Mouse (Mus musculus) CH12.LX (cell line): ENCODE data around the gene Fktn. TPM values are rescaled to one million over a fixed set of nuclear protein-coding genes. Genes with fewer than 3 reads are reported as not detected.
"Not testable (repeated sequence)": the region's sequence is repeated elsewhere in the genome, so short reads cannot be mapped to it uniquely, and the experiment has no call there.

Experiments
- DNase-seq: peaks from one replicate; pipeline ENCODE4 v3.0.0-alpha.2; 2013; ENCODE audit errors: extremely low read depth
- H3K27ac ChIP-seq: 2 replicates; pipeline ENCODE4 v1.5.1; 2012; ENCODE audit warnings: low read depth, mild to moderate bottlenecking, control low read depth, moderate library complexity; ENCODE audit not compliant: insufficient read depth
- H3K27me3 ChIP-seq: replicated peaks from 2 replicates; pipeline ENCODE3; 2012; ENCODE audit warnings: inconsistent platforms
- H3K36me3 ChIP-seq, 2 experiments: replicated peaks in 1 of 2; 2 replicates each; pipeline versions ENCODE3 to v1.6.1; 2012; ENCODE audit warnings: inconsistent platforms in 1 of 2, low read length in 1 of 2, mild to moderate bottlenecking in 1 of 2, mixed read lengths in 1 of 2, moderate library complexity in 1 of 2; ENCODE audit not compliant: control insufficient read depth in 1 of 2, insufficient read depth in 1 of 2
- H3K4me1 ChIP-seq, 2 experiments: 2 replicates each; pipeline ENCODE4 v1.6.1; 2012; ENCODE audit warnings: inconsistent platforms in 1 of 2, moderate library complexity in 1 of 2; ENCODE audit not compliant: insufficient read depth in 2 of 2, control insufficient read depth in 1 of 2
- H3K4me2 ChIP-seq: 2 replicates; pipeline ENCODE4 v1.6.1; 2012; ENCODE audit warnings: low read depth, mild to moderate bottlenecking, control low read depth; ENCODE audit not compliant: poor library complexity, insufficient read depth, severe bottlenecking
- H3K4me3 ChIP-seq, 3 experiments: fragments of 150-350 bp in 1 of 3; sonication (generic) in 1 of 3; replicated peaks in 1 of 3; 2 replicates each; pipeline versions ENCODE3 to v1.5.1; 2011 to 2012; ENCODE audit warnings: low read depth in 2 of 3, low read length in 2 of 3, mild to moderate bottlenecking in 2 of 3, moderate library complexity in 2 of 3, control low read depth in 1 of 3, improper control_type of control experiment in 1 of 3, inconsistent platforms in 1 of 3, mixed read lengths in 1 of 3; ENCODE audit not compliant: poor library complexity in 1 of 3
- H3K79me2 ChIP-seq: replicated peaks from 2 replicates; pipeline ENCODE4 v1.6.1; 2012; ENCODE audit warnings: mild to moderate bottlenecking, moderate library complexity; ENCODE audit not compliant: control insufficient read depth, poor library complexity, insufficient read depth, severe bottlenecking; ENCODE audit errors: extremely low read depth
- H3K9ac ChIP-seq: 2 replicates; pipeline ENCODE4 v1.6.1; 2012; ENCODE audit warnings: low read depth, mild to moderate bottlenecking, control low read depth, moderate library complexity; ENCODE audit not compliant: insufficient read depth
- H3K9me3 ChIP-seq: replicated peaks from 2 replicates; pipeline ENCODE3; 2012; ENCODE audit warnings: low read length, inconsistent platforms, mixed read lengths
- CTCF ChIP-seq, 2 experiments: IDR thresholded peaks in 1 of 2; conservative IDR thresholded peaks in 1 of 2; 2 replicates each; pipeline ENCODE4 v1.5.1; 2011 to 2012; ENCODE audit warnings: low read depth in 2 of 2, low read length in 2 of 2, improper control_type of control experiment in 1 of 2, inconsistent platforms in 1 of 2, mild to moderate bottlenecking in 1 of 2, moderate library complexity in 1 of 2
- E2F4 ChIP-seq: IDR thresholded peaks from 2 replicates; pipeline ENCODE4 v1.6.1; 2011; ENCODE audit warnings: low read depth, low read length, improper control_type of control experiment; ENCODE audit not compliant: insufficient replicate concordance
- ETS1 ChIP-seq: conservative IDR thresholded peaks from 2 replicates; pipeline ENCODE4 v1.6.1; 2012; ENCODE audit warnings: low read depth, mild to moderate bottlenecking, inconsistent platforms, low read length, improper control_type of control experiment, moderate library complexity
- HCFC1 ChIP-seq: IDR thresholded peaks from 2 replicates; pipeline ENCODE4 v1.6.1; 2012; ENCODE audit warnings: low read depth, mild to moderate bottlenecking, inconsistent platforms, low read length, improper control_type of control experiment
- IRF4 ChIP-seq: IDR thresholded peaks from 2 replicates; pipeline ENCODE4 v1.6.1; 2014; ENCODE audit warnings: low read depth, mild to moderate bottlenecking, inconsistent platforms, low read length, improper control_type of control experiment
- JUN ChIP-seq: IDR thresholded peaks from 2 replicates; pipeline ENCODE4 v1.6.1; 2011; ENCODE audit warnings: low read depth, mild to moderate bottlenecking, low read length, improper control_type of control experiment, moderate library complexity; ENCODE audit not compliant: insufficient read depth
- MAFK ChIP-seq: IDR thresholded peaks from 2 replicates; pipeline ENCODE4 v1.6.1; 2011; ENCODE audit warnings: low read length, improper control_type of control experiment; ENCODE audit not compliant: insufficient replicate concordance
- MAX ChIP-seq: IDR thresholded peaks from 2 replicates; pipeline ENCODE4 v1.6.1; 2011; ENCODE audit warnings: low read length, improper control_type of control experiment
- MXI1 ChIP-seq: IDR thresholded peaks from 2 replicates; pipeline ENCODE4 v1.6.1; 2011; ENCODE audit warnings: mild to moderate bottlenecking, low read depth, low read length, improper control_type of control experiment
- MYC ChIP-seq: IDR thresholded peaks from 2 replicates; pipeline ENCODE4 v1.6.1; 2011; ENCODE audit warnings: low read depth, mild to moderate bottlenecking, improper control_type of control experiment, low read length
- RAD21 ChIP-seq: IDR thresholded peaks from 2 replicates; pipeline ENCODE4 v1.6.1; 2011; ENCODE audit warnings: low read depth, mild to moderate bottlenecking, low read length, improper control_type of control experiment, moderate library complexity
- SMC3 ChIP-seq: IDR thresholded peaks from 2 replicates; pipeline ENCODE4 v1.6.1; 2011; ENCODE audit warnings: low read depth, low read length, improper control_type of control experiment
- UBTF ChIP-seq: IDR thresholded peaks from 2 replicates; pipeline ENCODE4 v1.6.1; 2012; ENCODE audit warnings: low read depth, mild to moderate bottlenecking, inconsistent platforms, low read length, improper control_type of control experiment, moderate library complexity
- USF1 ChIP-seq: IDR thresholded peaks from 2 replicates; pipeline ENCODE4 v1.6.1; 2014; ENCODE audit warnings: low read depth, mild to moderate bottlenecking, inconsistent platforms, low read length, improper control_type of control experiment
- ZC3H11A ChIP-seq: IDR thresholded peaks from 2 replicates; pipeline ENCODE4 v1.6.1; 2012; ENCODE audit warnings: low read depth, mild to moderate bottlenecking, inconsistent platforms, low read length, improper control_type of control experiment
- ZNF384 ChIP-seq: IDR thresholded peaks from 2 replicates; pipeline ENCODE4 v1.6.1; 2012; ENCODE audit warnings: low read depth, low read length, improper control_type of control experiment, inconsistent platforms
- dilution Hi-C: fragments of 300-500 bp; cut with MboI; formaldehyde crosslinking; loops from 2 replicates; pipeline ENCODE4 v1.14.3; 2020; ENCODE audit warnings: low sequenced_read_pairs; ENCODE audit not compliant: extremely low pct_unique_long_range_greater_than_20kb, extremely low pct_ligation_motif_present
- in situ Hi-C: fragments of 300-500 bp; cut with MboI; formaldehyde crosslinking; loops from 3 replicates; pipeline ENCODE4 v1.14.3; 2019; ENCODE audit warnings: low sequenced_read_pairs, low pct_ligation_motif_present, low pct_unique_long_range_greater_than_20kb, mixed read lengths
- polyA plus RNA-seq: library from polyadenylated mRNA; unstranded; fragments of >175 nt; gene quantifications from 2 replicates; pipeline ENCODE4 v1.2.1, GENCODE M21; 2012; ENCODE audit warnings: low read depth; ENCODE audit not compliant: insufficient read length
- total RNA-seq, 2 experiments: library from RNA; depleted of rRNA; stranded (reverse); fragments of 300-350 nt in 1 of 2; fragments of >200 nt in 1 of 2; gene quantifications; 2 replicates each; pipeline ENCODE4 v1.2.3; 2012 to 2014

Fktn gene
- total and polyA plus RNA-seq, 3 experiments, result 4.8 to 7.5 (median 5.5) TPM

GRCm38 (mm10) chr4:53726100-53726499 lies 12.3 kb downstream of the Fktn start:
- H3K4me3 ChIP-seq, H3K9me3 ChIP-seq, H3K4me2 ChIP-seq, H3K27ac ChIP-seq, H3K9ac ChIP-seq, H3K4me1 ChIP-seq, H3K27me3 ChIP-seq, in situ Hi-C loops, DNase-seq, H3K79me2 ChIP-seq, dilution Hi-C loops: not testable (repeated sequence)
- peaks cover 15 to 60% of the 10 kb centered on the region in 2 experiments for H3K36me3 ChIP-seq
- peak; percentile 55; the same call in 1 of the 2 replicates for TF ChIP-seq ZNF384

GRCm38 (mm10) chr4:53728121-53728520 lies 14.3 kb downstream of the Fktn start:
- no peak overlapping the region for H3K4me2 ChIP-seq
- no peak overlapping the region for H3K4me3 ChIP-seq
- DNase-seq, result no peak
- in situ Hi-C loops, result no loop called here
- H3K36me3 ChIP-seq, result peaks cover 16 to 64% of the 10 kb centered on the region in 2 experiments
- H3K27me3 ChIP-seq, result no peaks in the 10 kb centered on the region
- H3K9me3 ChIP-seq, result no peaks in the 10 kb centered on the region
- H3K27ac ChIP-seq, result no peak overlapping the region
- no peaks in the 10 kb centered on the region for H3K79me2 ChIP-seq
- no peak overlapping the region for H3K9ac ChIP-seq
- dilution Hi-C loops, result no loop called here
- no peak for TF ChIP-seq ETS1
- no peak for TF ChIP-seq UBTF
- TF ChIP-seq MAFK, result no peak
- no peaks in the 10 kb centered on the region for H3K4me1 ChIP-seq

DNA sequence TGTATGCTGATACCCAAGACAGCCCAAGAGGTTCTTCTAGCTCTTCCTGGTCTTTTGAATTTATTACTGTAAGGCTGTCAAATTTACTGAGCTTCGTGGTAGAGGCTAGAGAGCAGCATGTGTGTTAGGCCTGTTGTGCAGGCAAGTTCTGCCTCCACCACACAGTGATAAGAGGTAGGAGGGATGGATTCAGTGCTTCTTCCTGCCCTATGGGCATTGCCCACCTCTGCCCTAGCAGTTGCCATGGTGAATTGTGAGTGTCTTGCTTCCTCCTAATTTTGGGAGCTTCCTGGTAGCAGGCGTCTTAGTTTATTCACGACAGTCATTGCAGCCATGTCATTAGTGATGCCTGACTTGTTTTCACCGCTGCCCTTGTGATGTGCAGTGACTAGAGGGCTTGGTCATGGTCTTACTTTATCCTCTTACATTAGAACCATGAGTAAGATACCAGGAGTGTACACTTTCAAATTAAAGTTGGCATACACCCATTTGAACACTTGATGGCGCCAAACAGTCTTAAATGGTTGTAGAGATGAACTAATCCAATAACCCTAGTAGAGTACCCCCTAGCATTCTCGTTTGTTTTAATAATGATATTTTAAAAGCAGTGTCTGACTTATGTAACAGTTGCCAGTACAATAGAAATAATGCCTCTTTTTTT lies 25.3 kb downstream of the Fktn start:
- peaks cover 23 to 69% of the 10 kb centered on the region in 2 experiments for H3K36me3 ChIP-seq
- no peak overlapping the region for H3K4me2 ChIP-seq
- no peaks in the 10 kb centered on the region for H3K9me3 ChIP-seq
- in situ Hi-C loops, result no loop called here
- no peak overlapping the region for H3K27ac ChIP-seq
- dilution Hi-C loops, result no loop called here
- H3K9ac ChIP-seq, result no peak overlapping the region
- DNase-seq, result peak; percentile 66
- H3K4me3 ChIP-seq, result no peak overlapping the region
- H3K27me3 ChIP-seq, result no peaks in the 10 kb centered on the region
- H3K79me2 ChIP-seq, result no peaks in the 10 kb centered on the region
- H3K4me1 ChIP-seq, result peaks cover 0 to 9% of the 10 kb centered on the region in 2 experiments; a peak in 1 of 4 replicates
- no peak for TF ChIP-seq MXI1
- no peak for TF ChIP-seq ZC3H11A
- TF ChIP-seq IRF4, result no peak
- TF ChIP-seq SMC3, result peak; percentile 88
- peak; percentile 95 for TF ChIP-seq RAD21
- no peak for TF ChIP-seq JUN
- TF ChIP-seq E2F4, result no peak
- TF ChIP-seq ETS1, result no peak
- TF ChIP-seq MYC, result no peak
- TF ChIP-seq HCFC1, result no peak
- TF ChIP-seq MAX, result no peak
- no peak for TF ChIP-seq USF1
- TF ChIP-seq CTCF (conservative IDR thresholded peaks at IDR 0.05 in 1 of 2, IDR thresholded peaks at IDR 0.05 in 1 of 2; ENCODE audit: low read depth in 2 of 2, low read length in 2 of 2), result peak; percentile 37 to 90; a peak in 3 of 4 replicates
- TF ChIP-seq, all 38 proteins: peak for 3
